Mouse (Mus musculus): ENCODE data around the gene Ascc3. TPM values are rescaled to one million over a fixed set of nuclear protein-coding genes. Genes with fewer than 3 reads are reported as not detected.

Gene Ascc3
- polyA plus RNA-seq, 1 experiment from 2014 or later, result 13.1 TPM

- Histone ChIP-seq H3K36me3 (ENCODE audit: insufficient read depth, low read length) (no peaks in the 10 kb centered on the region), H3K27me3 (replicated peaks; ENCODE audit: insufficient read depth, low read length) (peaks cover 89% of the 10 kb centered on the region), H3K9me3 (ENCODE audit: low read length) (no peaks in the 10 kb centered on the region), H3K9ac (replicated peaks; ENCODE audit: low read depth) (no peak overlapping the region), H3K4me2 (replicated peaks; ENCODE audit: low read depth, low read length) (peak overlapping the region; percentile 59), H3K4me1 (ENCODE audit: insufficient read depth, low read depth, low read length) (peaks cover 7% of the 10 kb centered on the region), H3K4me3 (ENCODE audit: low read depth, low read length) (peak overlapping the region; percentile 37), H3K27ac (ENCODE audit: low read length) (no peak overlapping the region)
- TF ChIP-seq CTCF (IDR thresholded peaks at IDR 0.05) (no peak), EP300 (IDR thresholded peaks at IDR 0.05) (no peak)
- ATAC-seq (peak; percentile 47), DNase-seq (ENCODE audit: low spot score) (no peak)
- under 1% methylated on average over 44 of the region's 44 CpGs for WGBS
Observed at GRCm38 (mm10) chr10:50895091-50895790, 302.8 kb downstream of the Ascc3 start.

- no peaks in the 10 kb centered on the region for H3K36me3 ChIP-seq (ENCODE audit: insufficient read depth, low read length)
- no peak overlapping the region for H3K4me3 ChIP-seq (ENCODE audit: low read depth, low read length)
- WGBS, result 7% methylated on average over 21 of the region's 21 CpGs
- H3K27me3 ChIP-seq (replicated peaks; ENCODE audit: insufficient read depth, low read length), result peaks cover 89% of the 10 kb centered on the region
- no peak for DNase-seq (ENCODE audit: low spot score)
- no peak overlapping the region for H3K4me2 ChIP-seq (replicated peaks; ENCODE audit: low read depth, low read length)
- H3K9me3 ChIP-seq (ENCODE audit: low read length), result no peaks in the 10 kb centered on the region
- no peak overlapping the region for H3K27ac ChIP-seq (ENCODE audit: low read length)
- TF ChIP-seq EP300 (IDR thresholded peaks at IDR 0.05) (no peak), CTCF (IDR thresholded peaks at IDR 0.05) (no peak)
- H3K9ac ChIP-seq (replicated peaks; ENCODE audit: low read depth), result no peak overlapping the region
- ATAC-seq, result no peak
- H3K4me1 ChIP-seq (ENCODE audit: insufficient read depth, low read depth, low read length), result peaks cover 7% of the 10 kb centered on the region
Observed at GRCm38 (mm10) chr10:50895881-50896766, 303.7 kb downstream of the Ascc3 start.

- 17% methylated on average over 3 of the region's 3 CpGs for WGBS
- Histone ChIP-seq H3K4me1 (ENCODE audit: insufficient read depth, low read depth, low read length) (peaks cover 7% of the 10 kb centered on the region), H3K9ac (replicated peaks; ENCODE audit: low read depth) (no peak overlapping the region), H3K4me3 (ENCODE audit: low read depth, low read length) (no peak overlapping the region), H3K27me3 (replicated peaks; ENCODE audit: insufficient read depth, low read length) (peaks cover 90% of the 10 kb centered on the region), H3K9me3 (ENCODE audit: low read length) (no peaks in the 10 kb centered on the region), H3K4me2 (replicated peaks; ENCODE audit: low read depth, low read length) (no peak overlapping the region), H3K36me3 (ENCODE audit: insufficient read depth, low read length) (no peaks in the 10 kb centered on the region), H3K27ac (ENCODE audit: low read length) (no peak overlapping the region)
- DNase-seq (ENCODE audit: low spot score) (no peak), ATAC-seq (no peak)
- no peak for TF ChIP-seq CTCF (IDR thresholded peaks at IDR 0.05)
- no peak for TF ChIP-seq EP300 (IDR thresholded peaks at IDR 0.05)
Observed at GRCm38 (mm10) chr10:50896767-50897390, 304.4 kb downstream of the Ascc3 start.

- H3K27me3 ChIP-seq (replicated peaks; ENCODE audit: insufficient read depth, low read length), result peaks cover 90% of the 10 kb centered on the region
- no peak for DNase-seq (ENCODE audit: low spot score)
- H3K4me1 ChIP-seq (ENCODE audit: insufficient read depth, low read depth, low read length), result peaks cover 7% of the 10 kb centered on the region
- no peak overlapping the region for H3K4me2 ChIP-seq (replicated peaks; ENCODE audit: low read depth, low read length)
- no peak for ATAC-seq
- TF ChIP-seq CTCF (IDR thresholded peaks at IDR 0.05) (peak; percentile 64), EP300 (IDR thresholded peaks at IDR 0.05) (no peak)
- no peaks in the 10 kb centered on the region for H3K9me3 ChIP-seq (ENCODE audit: low read length)
- no peak overlapping the region for H3K4me3 ChIP-seq (ENCODE audit: low read depth, low read length)
- H3K9ac ChIP-seq (replicated peaks; ENCODE audit: low read depth), result no peak overlapping the region
- H3K36me3 ChIP-seq (ENCODE audit: insufficient read depth, low read length), result no peaks in the 10 kb centered on the region
- 3% methylated on average over 32 of the region's 32 CpGs for WGBS
- no peak overlapping the region for H3K27ac ChIP-seq (ENCODE audit: low read length)
Observed at GRCm38 (mm10) chr10:50897530-50898471, 305.3 kb downstream of the Ascc3 start.

- H3K36me3 ChIP-seq (ENCODE audit: insufficient read depth, low read length), result no peaks in the 10 kb centered on the region
- H3K4me2 ChIP-seq (replicated peaks; ENCODE audit: low read depth, low read length), result no peak overlapping the region
- no peak overlapping the region for H3K27ac ChIP-seq (ENCODE audit: low read length)
- 19% methylated on average over 2 of the region's 2 CpGs for WGBS
- peaks cover 7% of the 10 kb centered on the region for H3K4me1 ChIP-seq (ENCODE audit: insufficient read depth, low read depth, low read length)
- ATAC-seq, result no peak
- no peak overlapping the region for H3K9ac ChIP-seq (replicated peaks; ENCODE audit: low read depth)
- TF ChIP-seq EP300 (IDR thresholded peaks at IDR 0.05) (no peak), CTCF (IDR thresholded peaks at IDR 0.05) (no peak)
- H3K4me3 ChIP-seq (ENCODE audit: low read depth, low read length), result no peak overlapping the region
- peaks cover 89% of the 10 kb centered on the region for H3K27me3 ChIP-seq (replicated peaks; ENCODE audit: insufficient read depth, low read length)
- no peak for DNase-seq (ENCODE audit: low spot score)
- no peaks in the 10 kb centered on the region for H3K9me3 ChIP-seq (ENCODE audit: low read length)
Observed at GRCm38 (mm10) chr10:50898621-50899020, 306.2 kb downstream of the Ascc3 start.
